Mouse (Mus musculus) midbrain, embryonic 16.5 days (tissue): Measurements from ENCODE around the gene 0610009B22Rik. TPM values are rescaled to one million over a fixed set of nuclear protein-coding genes. Genes with fewer than 3 reads are reported as not detected.
"Not testable (repeated sequence)": the region's sequence is repeated elsewhere in the genome, so short reads cannot be mapped to it uniquely, and the experiment has no call there.

Experiments used
- ATAC-seq: fragments of 200-750 bp; cut with Nextera tagmentation; 2 replicates; pipeline ENCODE4 v1.8.0; 2017; ENCODE audit warnings: moderate TSS enrichment
- H3K27ac ChIP-seq: fragments of 300-500 bp; sonication (generic); 2 replicates; pipeline ENCODE4 v1.5.1; 2014; ENCODE audit warnings: mild to moderate bottlenecking, low read length, mixed read lengths
- H3K27me3 ChIP-seq: fragments of 300-500 bp; sonication (generic); 2 replicates; pipeline ENCODE4 v1.6.1; 2014; ENCODE audit warnings: low read depth, low read length, mixed read lengths; ENCODE audit not compliant: control insufficient read depth, insufficient read depth
- H3K36me3 ChIP-seq: fragments of 300-500 bp; sonication (generic); 2 replicates; pipeline ENCODE4 v1.6.1; 2014; ENCODE audit warnings: mild to moderate bottlenecking, low read length, moderate library complexity, mixed read lengths; ENCODE audit not compliant: control insufficient read depth, insufficient read depth
- H3K4me1 ChIP-seq: fragments of 300-500 bp; sonication (generic); 2 replicates; pipeline ENCODE4 v1.6.1; 2014; ENCODE audit warnings: mild to moderate bottlenecking, low read length, mixed read lengths; ENCODE audit not compliant: control insufficient read depth, insufficient read depth
- H3K4me2 ChIP-seq: fragments of 300-500 bp; sonication (generic); 2 replicates; pipeline ENCODE4 v1.6.1; 2014; ENCODE audit warnings: mild to moderate bottlenecking, low read length, mixed read lengths
- H3K4me3 ChIP-seq: fragments of 300-500 bp; sonication (generic); 2 replicates; pipeline ENCODE4 v1.5.1; 2014; ENCODE audit warnings: low read depth, mild to moderate bottlenecking, low read length, moderate library complexity, mixed read lengths
- H3K9ac ChIP-seq: fragments of 300-500 bp; sonication (generic); 2 replicates; pipeline ENCODE4 v1.6.1; 2014; ENCODE audit warnings: low read depth, low read length, mixed read lengths
- H3K9me3 ChIP-seq: fragments of 300-500 bp; sonication (generic); replicated peaks from 2 replicates; pipeline ENCODE4 v1.6.1; 2014; ENCODE audit warnings: mild to moderate bottlenecking, low read length, mixed read lengths; ENCODE audit not compliant: control insufficient read depth, poor library complexity, severe bottlenecking
- WGBS: fragments of 180-500 bp; shearing (Covaris S2); extraction: QIAGEN DNeasy Blood & Tissue Kit; methylation state at CpG from one replicate; pipeline ENCODE4 v1.1.7; 2014; 5-methylcytosine and 5-hydroxymethylcytosine counted together
- polyA plus RNA-seq: library from polyadenylated mRNA; unstranded; fragments of >200 nt; fragmentation: Nextera tagmentation; extraction: Ambion mirVana; gene quantifications from 2 replicates; pipeline ENCODE4 v1.2.1, GENCODE M21; 2015

0610009B22Rik gene
- polyA plus RNA-seq, 1 experiment from 2014 or later = 91.5 TPM

DNA sequence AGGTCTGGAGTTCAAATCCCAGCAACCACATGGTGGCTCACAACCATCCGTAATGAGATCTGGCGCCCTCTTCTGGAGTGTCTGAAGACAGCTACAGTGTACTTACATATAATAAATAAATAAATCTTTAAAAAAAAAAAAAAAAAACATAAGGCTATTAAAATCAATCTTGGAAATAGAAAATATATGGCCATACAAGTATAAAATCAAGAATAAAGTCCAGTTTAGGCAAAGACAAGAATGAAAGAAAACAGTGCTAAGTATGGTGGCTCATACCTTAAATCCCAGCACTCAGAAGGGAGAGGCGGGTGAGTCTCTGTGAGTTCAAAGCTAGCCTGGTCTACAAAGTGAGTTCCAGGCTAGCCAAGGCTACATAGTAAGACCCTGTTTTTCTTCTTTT is 1.9 kb upstream of the 0610009B22Rik start:
- not testable (repeated sequence) for H3K4me3 ChIP-seq, H3K27me3 ChIP-seq, H3K27ac ChIP-seq, H3K36me3 ChIP-seq, H3K9ac ChIP-seq, H3K4me2 ChIP-seq, H3K9me3 ChIP-seq, ATAC-seq
- H3K4me1 ChIP-seq = peaks cover 12% of the 10 kb centered on the region
- WGBS = 96% methylated on average over 1 of the region's 3 CpGs

DNA sequence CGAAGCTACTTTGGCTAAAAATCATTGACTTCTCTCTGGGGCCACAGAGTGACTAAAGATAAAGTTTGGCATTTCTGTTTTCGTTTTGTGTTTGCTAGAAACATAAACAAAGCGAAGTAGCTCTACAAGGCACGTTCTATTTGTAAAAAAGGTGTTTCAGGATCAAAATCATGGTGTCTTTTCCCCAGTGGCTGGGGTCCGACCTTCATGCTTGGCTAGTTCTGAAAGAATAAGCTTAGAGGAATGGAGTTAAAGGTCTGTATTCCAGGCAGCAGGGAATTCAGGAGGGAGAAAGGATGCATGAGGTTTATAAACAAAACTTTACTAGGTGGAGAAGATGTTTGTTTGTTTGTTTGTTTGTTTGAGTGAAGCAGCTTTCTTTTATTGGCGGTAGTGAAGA is 669 bp upstream of the 0610009B22Rik start:
- ATAC-seq = no peak
- Histone ChIP-seq H3K4me1 (peaks cover 12% of the 10 kb centered on the region), H3K36me3 (peaks cover 6% of the 10 kb centered on the region; the same call in 1 of the 2 replicates), H3K4me2 (peak overlapping the region; percentile 94), H3K9ac (peak overlapping the region; percentile 89), H3K4me3 (peak overlapping the region; percentile 64), H3K27ac (peak overlapping the region; percentile 100), H3K9me3 (no peaks in the 10 kb centered on the region), H3K27me3 (no peaks in the 10 kb centered on the region)
- WGBS = 22% methylated on average over 6 of the region's 6 CpGs

DNA sequence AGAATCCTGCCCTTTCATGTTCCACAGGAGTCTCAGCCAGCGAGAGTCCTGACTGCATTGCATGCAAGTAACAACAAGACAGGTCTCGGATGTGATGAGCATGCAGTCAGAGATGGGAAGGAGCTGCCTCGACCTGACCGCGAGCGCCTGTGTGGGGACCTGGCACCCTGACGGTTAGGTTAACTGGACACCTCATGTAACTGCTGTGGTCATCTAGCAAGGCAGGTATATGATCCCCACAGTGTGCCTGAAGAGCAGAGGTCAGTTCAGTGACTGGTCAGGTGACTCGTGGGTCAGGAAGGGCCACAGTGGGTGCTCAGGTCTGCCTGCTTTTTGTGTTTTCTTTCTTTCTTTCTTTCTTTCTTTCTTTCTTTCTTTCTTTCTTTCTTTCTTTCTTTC is 6.7 kb downstream of the 0610009B22Rik start:
- H3K27me3 ChIP-seq = no peaks in the 10 kb centered on the region
- no peak for ATAC-seq
- H3K27ac ChIP-seq = no peak overlapping the region
- WGBS = 46% methylated on average over 8 of the region's 8 CpGs
- peaks cover 3% of the 10 kb centered on the region; the same call in 1 of the 2 replicates for H3K36me3 ChIP-seq
- H3K4me2 ChIP-seq = no peak overlapping the region
- no peaks in the 10 kb centered on the region for H3K9me3 ChIP-seq
- no peak overlapping the region for H3K9ac ChIP-seq
- H3K4me3 ChIP-seq = no peak overlapping the region
- peaks cover 2% of the 10 kb centered on the region; the same call in 1 of the 2 replicates for H3K4me1 ChIP-seq

DNA sequence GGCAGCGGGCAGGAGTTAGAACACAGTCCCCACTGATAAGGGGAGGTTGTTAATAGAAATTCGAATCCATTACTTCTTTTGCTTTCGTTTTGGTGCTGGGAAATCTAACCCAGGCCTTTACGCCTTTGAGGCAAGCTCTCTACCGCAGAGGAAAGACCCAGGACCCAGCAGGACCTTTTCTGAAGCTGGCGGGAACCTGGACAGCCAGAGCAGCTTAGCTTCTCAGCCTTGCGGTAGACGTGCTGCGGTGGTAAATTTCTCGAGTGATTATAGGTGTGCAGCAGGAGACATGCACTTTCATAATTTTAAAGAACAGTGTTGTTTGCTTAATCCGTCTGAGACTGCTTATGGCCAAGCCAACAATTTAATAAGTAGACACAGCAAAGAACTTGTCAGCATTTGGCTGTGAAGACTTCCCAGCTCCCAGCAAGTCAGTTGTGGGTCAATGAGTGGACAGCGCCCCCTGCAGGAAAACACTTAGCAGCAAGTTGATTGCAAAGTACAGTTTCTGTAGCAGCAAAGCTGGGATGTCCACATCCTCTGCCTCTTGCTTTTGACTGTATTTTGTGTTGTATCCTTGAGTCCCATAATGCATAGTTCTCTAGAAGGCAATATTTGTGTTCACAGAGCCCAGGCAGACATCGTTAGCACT is 7.2 kb downstream of the 0610009B22Rik start:
- Histone ChIP-seq H3K4me3 (no peak overlapping the region), H3K36me3 (peaks cover 3% of the 10 kb centered on the region; the same call in 1 of the 2 replicates), H3K9me3 (no peaks in the 10 kb centered on the region), H3K4me1 (no peaks in the 10 kb centered on the region), H3K4me2 (0 out of 2 replicates have a peak overlapping the region, but pooled peaks have one; percentile 5), H3K27me3 (no peaks in the 10 kb centered on the region), H3K9ac (no peak overlapping the region), H3K27ac (no peak overlapping the region)
- 0 out of 2 replicates have a peak, but pooled peaks have one; percentile 32 for ATAC-seq
- WGBS = 29% methylated on average over 13 of the region's 13 CpGs

DNA sequence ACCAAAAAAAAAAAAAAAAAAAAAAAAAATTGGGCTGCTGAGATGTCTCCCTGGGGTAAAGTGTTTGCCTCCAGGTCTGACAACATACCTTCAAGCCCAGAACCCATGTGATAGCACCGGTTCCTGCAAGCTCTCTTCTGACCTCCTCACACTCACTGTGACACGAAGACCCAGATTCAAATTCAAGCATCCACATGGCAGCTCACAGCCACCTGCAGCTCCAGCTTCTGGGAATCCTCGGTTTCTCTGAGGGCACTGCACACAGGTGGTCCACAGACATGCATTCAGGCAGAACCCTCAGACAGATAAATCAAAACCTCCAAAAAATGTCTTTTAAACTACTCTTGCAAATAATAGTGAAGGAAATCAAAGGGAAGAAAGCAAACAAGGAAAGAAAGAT is 9.2 kb downstream of the 0610009B22Rik start:
- H3K27me3 ChIP-seq = no peaks in the 10 kb centered on the region
- H3K4me3 ChIP-seq = no peak overlapping the region
- H3K4me1 ChIP-seq = no peaks in the 10 kb centered on the region
- no peaks in the 10 kb centered on the region for H3K36me3 ChIP-seq
- ATAC-seq = no peak
- no peak overlapping the region for H3K27ac ChIP-seq
- no peaks in the 10 kb centered on the region for H3K9me3 ChIP-seq
- H3K9ac ChIP-seq = no peak overlapping the region
- H3K4me2 ChIP-seq = no peak overlapping the region
- 75% methylated on average over 3 of the region's 3 CpGs for WGBS

DNA sequence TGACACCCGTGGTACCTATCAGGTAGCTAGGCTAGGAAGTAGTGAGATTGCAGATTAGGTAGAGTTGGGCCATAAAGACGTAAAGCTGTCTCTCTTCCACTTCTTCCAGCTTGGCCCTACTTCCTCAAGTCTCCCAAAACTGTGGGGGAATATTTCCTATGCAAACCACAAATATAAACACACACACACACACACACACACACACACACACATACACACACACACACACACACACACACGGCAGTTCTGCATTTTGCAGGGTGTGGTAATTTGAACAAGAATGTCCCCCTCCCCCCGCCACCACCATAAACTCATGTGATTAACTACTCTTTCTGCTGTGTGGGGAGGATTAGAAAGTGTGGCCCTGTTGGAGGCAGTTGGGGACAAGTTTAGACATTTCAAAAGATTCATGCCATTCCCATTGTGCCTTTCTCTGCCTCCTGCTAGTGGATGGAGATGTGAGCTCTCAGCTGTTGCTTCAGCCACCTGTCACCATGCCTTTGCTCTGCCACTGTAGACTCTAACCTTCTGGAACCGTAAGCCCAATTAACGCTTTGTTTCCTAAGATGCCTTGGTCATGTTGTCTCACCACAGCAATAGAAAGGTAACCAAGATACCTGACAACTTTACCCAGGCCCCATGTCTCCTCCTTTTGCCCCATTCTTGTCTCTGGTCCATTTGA is 10.8 kb downstream of the 0610009B22Rik start:
- Histone ChIP-seq H3K4me2 (no peak overlapping the region), H3K4me3 (no peak overlapping the region), H3K9ac (no peak overlapping the region), H3K27ac (no peak overlapping the region), H3K27me3 (no peaks in the 10 kb centered on the region), H3K36me3 (no peaks in the 10 kb centered on the region), H3K4me1 (no peaks in the 10 kb centered on the region), H3K9me3 (no peaks in the 10 kb centered on the region)
- no peak for ATAC-seq
- WGBS = 73% methylated on average over 6 of the region's 6 CpGs

DNA sequence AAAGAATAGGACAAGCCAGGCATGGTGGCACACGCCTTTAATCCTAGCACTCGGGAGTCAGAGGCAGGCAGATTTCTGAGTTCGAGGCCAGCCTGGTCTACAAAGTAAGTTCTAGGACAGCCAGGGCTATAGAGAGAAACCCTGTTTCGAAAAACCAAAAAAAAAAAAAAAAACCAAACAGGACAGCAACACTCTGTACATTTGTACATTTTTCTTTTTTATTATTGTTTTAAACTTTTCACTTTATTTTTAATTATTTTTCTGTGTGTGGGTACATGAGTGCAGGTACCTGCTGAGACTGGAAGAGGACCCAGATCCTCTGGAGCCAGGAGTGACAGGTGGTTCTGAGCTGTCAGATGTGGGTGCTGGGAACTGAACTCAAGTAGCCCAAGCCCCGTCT is 13.3 kb downstream of the 0610009B22Rik start:
- Histone ChIP-seq H3K27ac (no peak overlapping the region), H3K4me2 (no peak overlapping the region), H3K9me3 (no peaks in the 10 kb centered on the region), H3K4me3 (no peak overlapping the region), H3K9ac (no peak overlapping the region), H3K4me1 (no peaks in the 10 kb centered on the region), H3K36me3 (no peaks in the 10 kb centered on the region), H3K27me3 (no peaks in the 10 kb centered on the region)
- ATAC-seq = no peak
- 78% methylated on average over 5 of the region's 5 CpGs for WGBS

DNA sequence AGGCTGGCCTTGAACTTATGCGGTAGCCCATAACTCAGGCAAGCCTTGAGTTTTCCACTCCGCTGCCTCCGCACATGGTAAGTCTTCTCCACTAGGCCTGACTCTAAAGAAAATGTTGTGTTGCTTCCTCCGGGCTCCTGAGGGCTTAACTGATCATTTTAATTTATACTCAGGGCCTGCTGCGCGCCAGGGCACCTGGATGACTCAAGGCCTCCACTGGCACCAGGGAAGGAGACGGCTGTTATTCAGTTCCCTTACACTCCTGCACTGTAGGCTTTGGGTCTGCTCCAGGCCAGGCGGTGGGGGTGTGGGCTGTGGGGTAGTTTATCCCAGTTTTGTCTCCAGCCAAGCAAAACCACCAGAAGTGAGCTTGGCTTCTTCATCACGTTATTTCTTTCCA is 15.4 kb downstream of the 0610009B22Rik start:
- H3K4me3 ChIP-seq = no peak overlapping the region
- no peaks in the 10 kb centered on the region for H3K4me1 ChIP-seq
- WGBS = 88% methylated on average over 9 of the region's 9 CpGs
- no peak overlapping the region for H3K4me2 ChIP-seq
- no peaks in the 10 kb centered on the region for H3K9me3 ChIP-seq
- H3K27me3 ChIP-seq = no peaks in the 10 kb centered on the region
- H3K36me3 ChIP-seq = no peaks in the 10 kb centered on the region
- no peak overlapping the region for H3K27ac ChIP-seq
- H3K9ac ChIP-seq = no peak overlapping the region
- ATAC-seq = no peak

DNA sequence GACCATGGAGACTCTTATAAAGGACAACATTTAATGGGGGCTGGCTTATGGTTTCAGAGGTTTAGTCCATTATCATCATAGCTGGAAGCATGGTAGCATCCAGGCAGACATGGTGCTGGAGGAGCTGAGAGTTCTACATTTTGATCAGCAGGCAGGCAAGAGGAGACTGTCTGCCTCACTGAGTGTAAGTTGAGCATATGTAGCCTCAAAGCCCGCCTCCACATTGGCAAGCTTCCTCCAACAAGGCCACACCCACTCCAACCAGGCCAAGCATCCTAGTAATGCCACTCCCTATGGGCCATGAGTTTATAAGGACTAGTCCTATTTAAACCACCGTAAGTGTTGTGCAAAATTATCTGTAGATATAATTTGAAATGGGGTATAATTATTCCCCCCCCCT is 17.3 kb downstream of the 0610009B22Rik start:
- Histone ChIP-seq H3K9me3 (no peaks in the 10 kb centered on the region), H3K4me3 (no peak overlapping the region), H3K9ac (no peak overlapping the region), H3K27ac (no peak overlapping the region), H3K27me3 (no peaks in the 10 kb centered on the region), H3K4me1 (no peaks in the 10 kb centered on the region), H3K36me3 (no peaks in the 10 kb centered on the region), H3K4me2 (no peak overlapping the region)
- ATAC-seq = no peak
- 80% methylated on average over 2 of the region's 2 CpGs for WGBS
